Mouse (Mus musculus): ENCODE measurements at regions not wholly inside any gene's neighbourhood (a gene's known extent, or its start where the extent isn't known, plus 50 kb on each side); places are given as distances from the start of the nearest gene placed in this dataset.

DNA sequence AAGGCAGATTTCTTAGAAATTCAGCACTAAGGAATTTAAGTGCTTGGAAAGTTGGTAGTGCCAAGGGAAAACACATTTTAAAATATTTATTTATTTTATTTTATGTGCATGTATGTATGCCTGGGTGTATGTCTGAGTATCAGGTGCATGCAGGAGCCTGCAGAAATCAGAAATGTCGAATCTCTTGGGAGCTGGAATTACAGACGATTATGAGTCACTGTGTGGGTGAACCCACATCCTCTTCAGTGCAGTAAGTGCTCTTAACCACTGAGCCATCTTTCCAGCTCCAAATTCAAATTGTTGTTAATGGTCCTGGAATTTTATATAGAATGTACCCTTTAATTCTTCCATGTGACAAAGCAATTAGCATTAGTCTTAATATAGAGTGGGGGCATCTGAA, 1930.5 kb upstream of the Lrrc6 start:
- ATAC-seq (ENCODE audit: low FRiP score, low read depth) (no peak), DNase-seq (ENCODE audit: low spot score) (no peak)
- Histone ChIP-seq H3K27me3 (ENCODE audit: control insufficient read depth, insufficient read depth, low read length) (no peaks in the 10 kb centered on the region), H3K9ac (ENCODE audit: low read depth, low read length, severe bottlenecking) (no peak overlapping the region), H3K9me3 (ENCODE audit: control insufficient read depth, low read length) (no peaks in the 10 kb centered on the region), H3K4me2 (replicated peaks; ENCODE audit: low read depth, low read length, severe bottlenecking) (no peak overlapping the region), H3K36me3 (ENCODE audit: control insufficient read depth, insufficient read depth, low read length) (no peaks in the 10 kb centered on the region), H3K4me1 (ENCODE audit: control insufficient read depth, insufficient read depth, low read length) (no peaks in the 10 kb centered on the region), H3K27ac (replicated peaks; ENCODE audit: low read depth, low read length) (no peak overlapping the region), H3K4me3 (replicated peaks; ENCODE audit: low read length) (no peak overlapping the region)
- TF ChIP-seq POLR2A (IDR thresholded peaks at IDR 0.05; ENCODE audit: borderline replicate concordance, extremely low read depth, insufficient read depth, insufficient read length) = no peak
- WGBS = 72% methylated on average over 2 of the region's 2 CpGs

DNA sequence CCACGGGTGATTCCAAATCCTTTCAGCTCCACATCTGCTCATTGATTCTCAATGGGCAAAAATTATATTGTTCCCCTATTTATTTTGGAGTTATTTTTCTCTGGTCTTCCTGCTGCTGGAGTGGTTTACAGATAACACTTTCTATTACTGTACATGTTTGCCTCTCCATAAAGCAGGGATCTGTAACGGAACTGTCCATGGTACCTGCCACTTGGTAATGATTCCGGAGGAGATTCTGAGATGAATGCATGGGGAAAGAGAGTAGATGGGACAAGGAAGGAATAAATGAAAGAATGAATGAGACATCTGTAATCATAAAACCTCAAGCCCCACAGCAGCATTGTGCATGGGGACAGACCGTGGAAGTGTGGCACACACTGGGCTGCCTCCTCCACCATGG, 1929.8 kb upstream of the Lrrc6 start:
- no peak overlapping the region for H3K27ac ChIP-seq (replicated peaks; ENCODE audit: low read depth, low read length)
- H3K9me3 ChIP-seq (ENCODE audit: control insufficient read depth, low read length) = no peaks in the 10 kb centered on the region
- DNase-seq (ENCODE audit: low spot score) (peak; percentile 73), ATAC-seq (ENCODE audit: low FRiP score, low read depth) (no peak)
- no peak overlapping the region for H3K9ac ChIP-seq (ENCODE audit: low read depth, low read length, severe bottlenecking)
- H3K4me2 ChIP-seq (replicated peaks; ENCODE audit: low read depth, low read length, severe bottlenecking) = no peak overlapping the region
- H3K36me3 ChIP-seq (ENCODE audit: control insufficient read depth, insufficient read depth, low read length) = no peaks in the 10 kb centered on the region
- no peak for TF ChIP-seq POLR2A (IDR thresholded peaks at IDR 0.05; ENCODE audit: borderline replicate concordance, extremely low read depth, insufficient read depth, insufficient read length)
- no peaks in the 10 kb centered on the region for H3K27me3 ChIP-seq (ENCODE audit: control insufficient read depth, insufficient read depth, low read length)
- H3K4me3 ChIP-seq (replicated peaks; ENCODE audit: low read length) = no peak overlapping the region
- no peaks in the 10 kb centered on the region for H3K4me1 ChIP-seq (ENCODE audit: control insufficient read depth, insufficient read depth, low read length)
- 61% methylated on average over 4 of the region's 4 CpGs for WGBS

- ATAC-seq (ENCODE audit: low FRiP score, low read depth) = no peak
- no peaks in the 10 kb centered on the region for H3K4me1 ChIP-seq (ENCODE audit: control insufficient read depth, insufficient read depth, low read length)
- no peak overlapping the region for H3K4me2 ChIP-seq (replicated peaks; ENCODE audit: low read depth, low read length, severe bottlenecking)
- no peak overlapping the region for H3K4me3 ChIP-seq (replicated peaks; ENCODE audit: low read length)
- WGBS = 17% methylated on average over 6 of the region's 6 CpGs
- H3K9ac ChIP-seq (ENCODE audit: low read depth, low read length, severe bottlenecking) = no peak overlapping the region
- H3K9me3 ChIP-seq (ENCODE audit: control insufficient read depth, low read length) = no peaks in the 10 kb centered on the region
- DNase-seq (ENCODE audit: low spot score) = peak; percentile 75
- no peaks in the 10 kb centered on the region for H3K27me3 ChIP-seq (ENCODE audit: control insufficient read depth, insufficient read depth, low read length)
- H3K27ac ChIP-seq (replicated peaks; ENCODE audit: low read depth, low read length) = no peak overlapping the region
- H3K36me3 ChIP-seq (ENCODE audit: control insufficient read depth, insufficient read depth, low read length) = no peaks in the 10 kb centered on the region
- no peak for TF ChIP-seq POLR2A (IDR thresholded peaks at IDR 0.05; ENCODE audit: borderline replicate concordance, extremely low read depth, insufficient read depth, insufficient read length)
Observed at GRCm38 (mm10) chr15:68428444-68429228, 1927.9 kb upstream of the Lrrc6 start.

DNA sequence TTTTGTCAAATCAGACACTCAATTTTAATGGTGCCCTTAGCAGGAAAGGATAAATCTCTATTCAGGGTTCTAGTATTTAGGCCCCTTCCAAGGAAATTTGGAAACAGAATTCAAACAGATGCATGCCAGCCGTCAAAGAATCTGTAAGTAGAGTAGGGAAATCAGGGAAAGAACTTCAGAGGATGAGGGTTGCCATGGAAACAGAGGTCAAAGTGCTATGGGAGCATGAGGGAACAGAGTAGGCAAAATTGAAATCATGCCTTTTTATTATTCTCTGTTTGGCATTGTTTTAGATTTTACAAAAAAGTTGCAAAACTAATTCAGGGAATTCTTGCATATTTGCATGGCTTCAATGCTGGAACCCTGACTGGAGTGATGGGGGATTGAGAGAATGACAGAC, 1916.4 kb upstream of the Lrrc6 start:
- WGBS = 14% methylated on average over 1 of the region's 1 CpGs
- no peak for DNase-seq (ENCODE audit: low spot score)
- no peak overlapping the region for H3K4me3 ChIP-seq (replicated peaks; ENCODE audit: low read length)
- no peaks in the 10 kb centered on the region for H3K9me3 ChIP-seq (ENCODE audit: control insufficient read depth, low read length)
- no peaks in the 10 kb centered on the region for H3K36me3 ChIP-seq (ENCODE audit: control insufficient read depth, insufficient read depth, low read length)
- no peak overlapping the region for H3K9ac ChIP-seq (ENCODE audit: low read depth, low read length, severe bottlenecking)
- H3K27me3 ChIP-seq (ENCODE audit: control insufficient read depth, insufficient read depth, low read length) = no peaks in the 10 kb centered on the region
- no peak overlapping the region for H3K4me2 ChIP-seq (replicated peaks; ENCODE audit: low read depth, low read length, severe bottlenecking)
- no peak for TF ChIP-seq POLR2A (IDR thresholded peaks at IDR 0.05; ENCODE audit: borderline replicate concordance, extremely low read depth, insufficient read depth, insufficient read length)
- ATAC-seq (ENCODE audit: low FRiP score, low read depth) = no peak
- H3K4me1 ChIP-seq (ENCODE audit: control insufficient read depth, insufficient read depth, low read length) = no peaks in the 10 kb centered on the region
- H3K27ac ChIP-seq (replicated peaks; ENCODE audit: low read depth, low read length) = no peak overlapping the region

DNA sequence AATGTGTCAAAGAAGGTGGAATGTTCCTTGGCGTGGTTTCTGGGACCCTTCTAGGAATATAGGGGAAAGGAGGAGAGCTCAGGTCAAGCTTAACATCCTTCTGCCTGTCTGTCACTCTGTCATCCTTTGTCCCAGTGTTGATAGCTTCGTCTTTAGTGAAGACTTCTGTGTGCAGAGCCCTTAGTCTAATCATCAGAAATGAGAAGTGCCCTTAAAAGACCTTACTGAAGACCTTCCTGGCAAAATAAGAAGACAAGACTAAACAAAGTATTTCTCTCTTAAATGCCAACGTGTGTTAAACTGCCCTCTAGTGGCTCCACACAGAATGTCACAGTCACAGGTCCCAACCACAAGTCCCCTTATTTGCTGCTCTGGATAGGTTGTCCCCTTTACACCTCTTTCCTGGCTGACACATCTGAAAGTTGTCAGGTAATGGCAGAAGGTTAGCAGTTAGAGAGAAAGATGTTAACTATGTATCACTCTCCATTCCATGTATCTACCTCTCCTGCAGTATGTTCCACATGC, 1914.8 kb upstream of the Lrrc6 start:
- H3K4me2 ChIP-seq (replicated peaks; ENCODE audit: low read depth, low read length, severe bottlenecking) = no peak overlapping the region
- H3K36me3 ChIP-seq (ENCODE audit: control insufficient read depth, insufficient read depth, low read length) = no peaks in the 10 kb centered on the region
- ATAC-seq (ENCODE audit: low FRiP score, low read depth) (no peak), DNase-seq (ENCODE audit: low spot score) (no peak)
- H3K27me3 ChIP-seq (ENCODE audit: control insufficient read depth, insufficient read depth, low read length) = no peaks in the 10 kb centered on the region
- H3K4me1 ChIP-seq (ENCODE audit: control insufficient read depth, insufficient read depth, low read length) = no peaks in the 10 kb centered on the region
- TF ChIP-seq POLR2A (IDR thresholded peaks at IDR 0.05; ENCODE audit: borderline replicate concordance, extremely low read depth, insufficient read depth, insufficient read length) = no peak
- H3K9me3 ChIP-seq (ENCODE audit: control insufficient read depth, low read length) = no peaks in the 10 kb centered on the region
- WGBS = 29% methylated on average over 3 of the region's 3 CpGs
- no peak overlapping the region for H3K27ac ChIP-seq (replicated peaks; ENCODE audit: low read depth, low read length)
- no peak overlapping the region for H3K9ac ChIP-seq (ENCODE audit: low read depth, low read length, severe bottlenecking)
- no peak overlapping the region for H3K4me3 ChIP-seq (replicated peaks; ENCODE audit: low read length)

Measured in limb, embryonic 14.5 days (tissue).